In the genomic region with DNA sequence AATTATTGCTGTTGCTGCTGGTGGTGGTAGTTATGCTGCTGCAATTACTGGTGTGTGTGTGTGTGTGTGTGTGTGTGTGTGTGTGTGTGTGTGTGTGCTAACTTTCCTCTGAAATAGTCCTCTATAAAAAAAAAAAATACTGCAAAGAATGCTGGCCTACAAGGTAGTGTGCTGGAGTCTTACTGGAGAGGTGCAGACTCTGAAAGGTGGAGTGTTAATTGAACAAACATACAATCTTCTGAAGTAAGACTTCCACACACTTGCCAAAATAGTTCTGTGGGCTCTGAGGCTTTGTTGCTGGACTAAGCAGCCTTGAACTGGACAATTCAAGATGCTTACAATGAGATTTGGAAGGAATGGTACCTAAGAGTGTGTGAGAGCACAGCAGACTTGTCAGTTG, we compare ENCODE assay signal across 15 mouse cellular contexts.
"Had no signal": no experiment of that assay in that cellular context is flagged by ENCODE, and none has a peak within 500 bp of the region (broad histone marks: within the 10 kb centered on the region; RNA-seq: fewer than 3 reads in every experiment).

No protein-coding gene starts in this region.

- H3K4me2 ChIP-seq: neural tube, embryonic 15.5 days; stomach, embryonic 15.5 days had no signal

- H3K4me3 ChIP-seq: neural tube, embryonic 15.5 days; stomach, embryonic 15.5 days had no signal

- H3K27me3 ChIP-seq: neural tube, embryonic 15.5 days; stomach, embryonic 15.5 days had no signal

- H3K9ac ChIP-seq: neural tube, embryonic 15.5 days; stomach, embryonic 15.5 days had no signal

- DNase-seq: retina, postnatal 1 day; right cerebral cortex, adult 18-20 months; right cerebral cortex, postnatal 14 days; right cerebral cortex, postnatal 25 days; right cerebral cortex, postnatal 4 days; spleen, adult 18-20 months; thymus, adult 18-20 months; thymus, adult 2 months; thymus, postnatal 14 days; thymus, postnatal 25 days; thymus, postnatal 36 days; thymus, postnatal 4 days had no signal

- H3K9me3 ChIP-seq: neural tube, embryonic 15.5 days; stomach, embryonic 15.5 days had no signal

- H3K4me1 ChIP-seq: neural tube, embryonic 15.5 days; stomach, embryonic 15.5 days had no signal

- H3K36me3 ChIP-seq: neural tube, embryonic 15.5 days; stomach, embryonic 15.5 days had no signal

- H3K27ac ChIP-seq: neural tube, embryonic 15.5 days; stomach, embryonic 15.5 days; stomach, postnatal 0 days had no signal
